Mouse (Mus musculus) left cerebral cortex, adult 6 months (tissue): ENCODE data around the gene Atp5mpl. TPM values are rescaled to one million over a fixed set of nuclear protein-coding genes. Genes with fewer than 3 reads are reported as not detected.

ENCODE experiments used
- long read RNA-seq, 2 experiments: library from polyadenylated mRNA; unstranded; transcript quantifications; one replicate each; pipeline ENCODE4 v2.0.0; 2019 to 2020
- polyA plus RNA-seq: library from polyadenylated mRNA; unstranded; fragments of <200 nt; fragmentation: Nextera tagmentation; gene quantifications from 2 replicates; pipeline ENCODE4 v1.2.3, GENCODE M21; 2021

Atp5mpl gene
- 1,206 and 1,347 TPM in 2 replicates for polyA plus RNA-seq
- long read RNA-seq, experiment 1, transcript Atp5mpl-201 (4 exons, 366 nt) = major isoform, 68 of 73 reads
- long read RNA-seq, experiment 1, partial matches to known transcripts = 2 of 73 reads
- long read RNA-seq, experiment 1, other reads (novel, unspliced or antisense) = 2 of 73 reads
- long read RNA-seq, experiment 2, transcript Atp5mpl-201 (4 exons, 366 nt) = major isoform, 354 of 360 reads
- long read RNA-seq, experiment 2, partial matches to known transcripts = 4 of 360 reads
- long read RNA-seq, experiment 2, other reads (novel, unspliced or antisense) = 1 of 360 reads

GRCm38 (mm10) chr12:111966683-111967173 is at the start of gene Atp5mpl:
TSS of gene Atp5mpl (minus strand) at chr12:111966977.

GRCm38 (mm10) chr12:111980887-111981367 is 14.2 kb upstream of the Atp5mpl start, which contains the start of gene Rd3l:
TSS of gene Rd3l (minus strand) at chr12:111981317.

GRCm38 (mm10) chr12:111971231-111971686 is 4.5 kb upstream of the Atp5mpl start, which contains the start of gene Tdrd9:
TSS of gene Tdrd9 (plus strand) at chr12:111971559.

Other genes with a start within 250 kb of the Atp5mpl start
- 377 and 460 TPM in 2 replicates for gene Klc1, start 208.1 kb downstream of the Atp5mpl start, polyA plus RNA-seq
- 6.8 and 7.7 TPM in 2 replicates for gene Xrcc3, start 153.1 kb downstream of the Atp5mpl start, polyA plus RNA-seq
- gene Zfyve21, start 152.8 kb downstream of the Atp5mpl start, polyA plus RNA-seq = 55.5 and 74.1 TPM in 2 replicates
- 12.4 and 28.1 TPM in 2 replicates for gene Ppp1r13b, start 58.9 kb downstream of the Atp5mpl start, polyA plus RNA-seq
- 0.04 and 0.36 TPM in 2 replicates for gene Tdrd9, start 4.6 kb upstream of the Atp5mpl start, polyA plus RNA-seq
- gene Rd3l, start 14.3 kb upstream of the Atp5mpl start, polyA plus RNA-seq = 0.06 and 0.58 TPM in 2 replicates
- gene Aspg, start 139.7 kb upstream of the Atp5mpl start, polyA plus RNA-seq = 1.6 and 1.8 TPM in 2 replicates
- 0.29 and 0.40 TPM in 2 replicates for gene Kif26a, start 179.2 kb upstream of the Atp5mpl start, polyA plus RNA-seq